13 mouse cellular contexts compared by ENCODE assay signal in the genomic region with DNA sequence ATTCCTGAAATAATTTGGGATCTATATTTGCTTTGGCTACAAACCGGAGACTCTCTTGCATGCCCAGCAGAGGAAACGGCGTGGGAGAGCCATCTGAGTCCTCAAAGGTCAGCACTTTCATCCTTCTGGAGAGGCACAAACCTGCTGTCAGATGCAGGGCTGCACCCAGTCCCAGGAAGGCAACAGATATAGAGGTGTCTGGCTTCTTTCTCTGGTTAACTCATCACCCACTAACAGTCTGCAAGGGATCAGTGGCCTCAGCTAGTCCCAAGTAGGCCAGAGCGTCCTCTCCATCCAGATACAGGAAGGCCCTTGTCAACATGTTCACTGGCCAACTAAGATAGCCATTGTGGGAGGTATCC. TPM values are rescaled to one million over a fixed set of nuclear protein-coding genes. Genes with fewer than 3 reads are reported as not detected.
DNase-seq lines count a peak whose midpoint lies in the region; ATAC-seq and TF ChIP-seq lines count a peak whose summit lies in the region.
"Had no signal": no experiment of that assay in that cellular context is flagged by ENCODE, and none has a peak within 500 bp of the region (broad histone marks: within the 10 kb centered on the region; RNA-seq: fewer than 3 reads in every experiment).

No protein-coding gene starts in this region.

- no peak for TF ChIP-seq EP300 in liver, postnatal 0 days (IDR thresholded peaks at IDR 0.05; ENCODE audit: low read depth)

- H3K4me1 ChIP-seq in heart, embryonic 10.5 days, result peaks cover 34% of the 10 kb centered on the region
- H3K4me1 ChIP-seq in liver, postnatal 0 days (ENCODE audit: insufficient read depth), result 0 out of 2 replicates have a peak, but pooled peaks cover 3% of the 10 kb centered on the region
- H3K4me1 ChIP-seq: embryonic facial prominence, embryonic 15.5 days; neural tube, embryonic 12.5 days had no signal

- DNase-seq in heart, embryonic 10.5 days (ENCODE audit: low spot score), result peak; percentile 85
- no peak for DNase-seq in heart, postnatal 36 days
- no peak for DNase-seq in liver, postnatal 0 days
- DNase-seq in liver, result no peak
- peak; percentile 60 for DNase-seq in brain, adult 2 months (ENCODE audit: low read depth, low spot score)
- no peak for DNase-seq in left cerebral cortex, adult 18-20 months (ENCODE audit: low spot score in 2 of 2)
- DNase-seq in right cerebral cortex, postnatal 36 days (ENCODE audit: low spot score in 2 of 2), result no peak

- WGBS in heart, embryonic 10.5 days, result 37% methylated on average over 4 of the region's 4 CpGs
- WGBS in liver, postnatal 0 days (ENCODE audit: insufficient replicate concordance), result 75% methylated on average over 4 of the region's 4 CpGs

- TF ChIP-seq CTCF in liver, postnatal 0 days (IDR thresholded peaks at IDR 0.05; ENCODE audit: low read depth), result no peak

- TF ChIP-seq POLR2A in myocyte (IDR thresholded peaks at IDR 0.05; ENCODE audit: insufficient read length, low read depth), result no peak

- H3ac ChIP-seq in myocyte (ENCODE audit: control insufficient read depth, insufficient read length), result no peak overlapping the region

- H3K9me3 ChIP-seq in heart, embryonic 10.5 days, result no peaks in the 10 kb centered on the region
- 0 out of 2 replicates have a peak, but pooled peaks cover 4% of the 10 kb centered on the region for H3K9me3 ChIP-seq in liver, postnatal 0 days (ENCODE audit: low read length)
- H3K9me3 ChIP-seq: embryonic facial prominence, embryonic 15.5 days; neural tube, embryonic 12.5 days had no signal

- H3K4me2 ChIP-seq in liver, postnatal 0 days (ENCODE audit: low read depth, low read length), result no peak overlapping the region
- peak overlapping the region; percentile 79 for H3K4me2 ChIP-seq in myocyte (ENCODE audit: low read depth)
- H3K4me2 ChIP-seq: limb, embryonic 13.5 days; neural tube, embryonic 12.5 days had no signal

- no peak overlapping the region for H3K4me3 ChIP-seq in heart, embryonic 10.5 days
- H3K4me3 ChIP-seq in liver, postnatal 0 days (ENCODE audit: low read depth, low read length), result no peak overlapping the region
- no peak overlapping the region for H3K4me3 ChIP-seq in myocyte
- H3K4me3 ChIP-seq: hindbrain, embryonic 10.5 days; limb, embryonic 13.5 days; neural tube, embryonic 12.5 days had no signal

- no peaks in the 10 kb centered on the region for H3K36me3 ChIP-seq in heart, embryonic 10.5 days
- no peaks in the 10 kb centered on the region for H3K36me3 ChIP-seq in liver, postnatal 0 days (replicated peaks; ENCODE audit: insufficient read depth, low read length)
- H3K36me3 ChIP-seq in myocyte (ENCODE audit: control insufficient read depth, insufficient read depth), result no peaks in the 10 kb centered on the region
- H3K36me3 ChIP-seq: embryonic facial prominence, embryonic 15.5 days; hindbrain, embryonic 10.5 days; limb, embryonic 13.5 days; neural tube, embryonic 12.5 days had no signal

- no peaks in the 10 kb centered on the region for H3K79me2 ChIP-seq in myocyte (ENCODE audit: control insufficient read depth, insufficient read depth)

- H3K27ac ChIP-seq in heart, embryonic 10.5 days, result no peak overlapping the region
- no peak overlapping the region for H3K27ac ChIP-seq in liver, postnatal 0 days (ENCODE audit: low read depth)
- H3K27ac ChIP-seq: hindbrain, embryonic 10.5 days; limb, embryonic 13.5 days; neural tube, embryonic 12.5 days had no signal

- peaks cover 2% of the 10 kb centered on the region; the same call in 1 of the 2 replicates for H3K27me3 ChIP-seq in heart, embryonic 10.5 days (ENCODE audit: insufficient read depth, poor library complexity, severe bottlenecking)
- H3K27me3 ChIP-seq in liver, postnatal 0 days (ENCODE audit: insufficient read depth, low read length), result no peaks in the 10 kb centered on the region
- H3K27me3 ChIP-seq in myocyte (ENCODE audit: control insufficient read depth, insufficient read depth, insufficient read length), result no peaks in the 10 kb centered on the region
- H3K27me3 ChIP-seq: embryonic facial prominence, embryonic 15.5 days; limb, embryonic 13.5 days; neural tube, embryonic 12.5 days had no signal

- ATAC-seq in liver, postnatal 0 days, result peak; percentile 25

- intact Hi-C loops in heart, postnatal 36 days (cut with DNase I), result no loop called here

- H3K9ac ChIP-seq in liver, postnatal 0 days (replicated peaks), result no peak overlapping the region
- H3K9ac ChIP-seq: embryonic facial prominence, embryonic 15.5 days; limb, embryonic 13.5 days; lung, embryonic 14.5 days; neural tube, embryonic 12.5 days had no signal

TF ChIP-seq in myocyte, 11 proteins besides CTCF, POLR2A, EP300 and RAD21:
- no peak for TF ChIP-seq SRF (IDR thresholded peaks at IDR 0.05; ENCODE audit: control insufficient read depth, insufficient read length, low read depth)
- TF ChIP-seq MYOG (IDR thresholded peaks at IDR 0.05; ENCODE audit: control insufficient read depth in 1 of 3, insufficient read depth in 1 of 3, insufficient read length in 2 of 3, low read depth in 2 of 3), result no peak
- no peak for TF ChIP-seq TCF3 (IDR thresholded peaks at IDR 0.05; ENCODE audit: insufficient read length, low read depth)
- TF ChIP-seq USF1 (IDR thresholded peaks at IDR 0.05; ENCODE audit: low read depth), result no peak
- no peak for TF ChIP-seq POLR2AphosphoS2 (IDR thresholded peaks at IDR 0.05; ENCODE audit: insufficient read length, low read depth)
- TF ChIP-seq MAX (IDR thresholded peaks at IDR 0.05; ENCODE audit: low read depth), result no peak
- TF ChIP-seq TCF12 (IDR thresholded peaks at IDR 0.05; ENCODE audit: insufficient read depth, poor library complexity, severe bottlenecking), result no peak
- no peak for TF ChIP-seq MYOD1 (IDR thresholded peaks at IDR 0.05; ENCODE audit: control insufficient read depth in 1 of 3, insufficient read length in 2 of 3, low read depth in 2 of 3)
- TF ChIP-seq E2F4 (IDR thresholded peaks at IDR 0.05; ENCODE audit: insufficient read depth), result no peak
- no peak for TF ChIP-seq CEBPB (IDR thresholded peaks at IDR 0.05; ENCODE audit: insufficient read depth, poor library complexity, severe bottlenecking)
- TF ChIP-seq REST (IDR thresholded peaks at IDR 0.05; ENCODE audit: insufficient read depth, insufficient read length), result no peak

RNA-seq across cellular contexts. Expression of gene Zfp706, which starts 46.7 kb away (rescaled TPM):
- 456 and 495 TPM in 2 replicates for polyA plus RNA-seq in heart, embryonic 10.5 days (2016; fragmentation: Nextera tagmentation; extraction: Ambion mirVana)
- 100 to 1,000 TPM; 217 to 238 TPM for total RNA-seq in heart, postnatal 36 days (2021)
- polyA plus RNA-seq in liver, postnatal 0 days (2015; fragmentation: Nextera tagmentation; extraction: Ambion mirVana), result 234 and 251 TPM in 2 replicates
- polyA plus RNA-seq in myocyte (2012; fragmentation: generic; extraction: Trizol), result 199 TPM
- total RNA-seq in left cerebral cortex, adult 18-20 months (2021), result 100 to 1,000 TPM; 231 to 242 TPM

Comparison
In these comparisons a context has a peak if more than half of its experiments do, and no peak if none do; other contexts are left out.
1. DNase-seq: peak in heart, embryonic 10.5 days (single experiment) and brain, adult 2 months (single experiment); none in heart, postnatal 36 days (0 of 2), liver, postnatal 0 days (single experiment), liver (single experiment), left cerebral cortex, adult 18-20 months (0 of 2) and right cerebral cortex, postnatal 36 days (0 of 2).